Mouse (Mus musculus): Measurements from ENCODE around the gene Trex1.

Trex1 gene

GRCm38 (mm10) chr9:109016973-109017604 is 42.4 kb downstream of the Trex1 start:
- no peak for DNase-seq (ENCODE audit: low spot score)

GRCm38 (mm10) chr9:109015397-109015796 is 44.1 kb downstream of the Trex1 start:
- DNase-seq (ENCODE audit: low spot score), result no peak

DNA sequence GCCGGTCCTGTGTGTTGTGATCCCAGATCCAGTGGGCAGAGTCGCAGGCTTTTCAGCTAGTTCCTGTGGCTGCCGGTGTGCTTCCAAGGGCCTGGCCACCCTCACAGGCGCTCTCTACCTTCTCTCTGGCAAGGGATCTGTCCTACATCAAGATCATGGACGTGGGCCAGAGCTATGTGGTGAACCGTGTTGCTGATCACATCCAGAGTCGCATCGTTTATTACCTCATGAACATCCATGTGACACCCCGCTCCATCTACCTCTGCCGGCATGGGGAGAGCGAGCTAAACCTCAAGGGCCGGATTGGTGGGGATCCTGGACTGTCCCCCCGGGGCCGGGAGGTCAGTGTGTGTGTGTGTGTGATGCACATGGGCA is 49.2 kb downstream of the Trex1 start:
- DNase-seq (ENCODE audit: low spot score), result no peak

GRCm38 (mm10) chr9:109009636-109010315 is 49.8 kb downstream of the Trex1 start:
- DNase-seq (ENCODE audit: low spot score), result no peak

- no peak for DNase-seq (ENCODE audit: low spot score)
Measured at GRCm38 (mm10) chr9:109008994-109009635, 50.4 kb downstream of the Trex1 start.

DNA sequence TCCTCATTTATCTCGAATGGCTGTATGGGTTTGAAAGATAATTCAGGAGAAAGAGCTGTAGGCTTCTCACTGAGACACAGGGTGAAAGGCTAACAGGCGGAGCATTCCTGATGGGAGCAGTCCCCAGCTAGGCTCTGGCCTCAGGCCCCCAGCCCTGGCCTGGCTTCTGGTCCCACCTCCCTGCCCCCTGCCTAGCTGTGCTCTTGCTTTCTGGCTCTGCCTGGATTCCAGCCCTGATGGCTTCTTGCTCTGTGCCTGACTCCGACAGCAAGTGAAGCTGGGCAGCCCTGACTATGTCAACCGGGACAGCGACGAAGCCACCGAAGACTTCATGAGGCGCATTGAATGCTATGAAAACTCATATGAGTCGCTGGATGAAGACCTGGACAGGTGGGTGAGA is 51.5 kb downstream of the Trex1 start:
- no peak for DNase-seq (ENCODE audit: low spot score)
